Mouse (Mus musculus): Measurements from ENCODE around the gene Bdh1. TPM values are rescaled to one million over a fixed set of nuclear protein-coding genes. Genes with fewer than 3 reads are reported as not detected.

Gene Bdh1
- polyA plus RNA-seq, 2 experiments = 28.5 to 43.9 TPM

GRCm38 (mm10) chr16:31500532-31500931 lies 78.5 kb downstream of the Bdh1 start:
- 34% methylated on average over 3 of the region's 3 CpGs for WGBS
- Histone ChIP-seq H3K4me3 (replicated peaks; ENCODE audit: low read length) (no peak overlapping the region), H3K9me3 (ENCODE audit: control insufficient read depth, low read length) (no peaks in the 10 kb centered on the region), H3K27me3 (ENCODE audit: control insufficient read depth, insufficient read depth, low read length) (no peaks in the 10 kb centered on the region), H3K9ac (ENCODE audit: low read depth, low read length, severe bottlenecking) (no peak overlapping the region), H3K36me3 (ENCODE audit: control insufficient read depth, insufficient read depth, low read length) (no peaks in the 10 kb centered on the region), H3K4me2 (replicated peaks; ENCODE audit: low read depth, low read length, severe bottlenecking) (no peak overlapping the region), H3K4me1 (ENCODE audit: control insufficient read depth, insufficient read depth, low read length) (peaks cover 36% of the 10 kb centered on the region), H3K27ac (replicated peaks; ENCODE audit: low read depth, low read length) (0 out of 2 replicates have a peak overlapping the region, but pooled peaks have one; percentile 9)
- ATAC-seq (ENCODE audit: low FRiP score, low read depth) (no peak; the same call in 1 of the 2 replicates), DNase-seq (ENCODE audit: low spot score) (no peak)
- TF ChIP-seq POLR2A (IDR thresholded peaks at IDR 0.05; ENCODE audit: borderline replicate concordance, extremely low read depth, insufficient read depth, insufficient read length) = no peak

GRCm38 (mm10) chr16:31500969-31501750 lies 79.1 kb downstream of the Bdh1 start:
- H3K4me2 ChIP-seq (replicated peaks; ENCODE audit: low read depth, low read length, severe bottlenecking) = no peak overlapping the region
- H3K36me3 ChIP-seq (ENCODE audit: control insufficient read depth, insufficient read depth, low read length) = no peaks in the 10 kb centered on the region
- H3K9ac ChIP-seq (ENCODE audit: low read depth, low read length, severe bottlenecking) = no peak overlapping the region
- no peaks in the 10 kb centered on the region for H3K9me3 ChIP-seq (ENCODE audit: control insufficient read depth, low read length)
- DNase-seq (ENCODE audit: low spot score) (peak; percentile 71), ATAC-seq (ENCODE audit: low FRiP score, low read depth) (0 out of 2 replicates have a peak, but pooled peaks have one; percentile 31)
- H3K4me1 ChIP-seq (ENCODE audit: control insufficient read depth, insufficient read depth, low read length) = peaks cover 35% of the 10 kb centered on the region
- H3K27me3 ChIP-seq (ENCODE audit: control insufficient read depth, insufficient read depth, low read length) = no peaks in the 10 kb centered on the region
- H3K27ac ChIP-seq (replicated peaks; ENCODE audit: low read depth, low read length) = peak overlapping the region; percentile 78
- 34% methylated on average over 14 of the region's 14 CpGs for WGBS
- TF ChIP-seq POLR2A (IDR thresholded peaks at IDR 0.05; ENCODE audit: borderline replicate concordance, extremely low read depth, insufficient read depth, insufficient read length) = no peak
- H3K4me3 ChIP-seq (replicated peaks; ENCODE audit: low read length) = no peak overlapping the region

DNA sequence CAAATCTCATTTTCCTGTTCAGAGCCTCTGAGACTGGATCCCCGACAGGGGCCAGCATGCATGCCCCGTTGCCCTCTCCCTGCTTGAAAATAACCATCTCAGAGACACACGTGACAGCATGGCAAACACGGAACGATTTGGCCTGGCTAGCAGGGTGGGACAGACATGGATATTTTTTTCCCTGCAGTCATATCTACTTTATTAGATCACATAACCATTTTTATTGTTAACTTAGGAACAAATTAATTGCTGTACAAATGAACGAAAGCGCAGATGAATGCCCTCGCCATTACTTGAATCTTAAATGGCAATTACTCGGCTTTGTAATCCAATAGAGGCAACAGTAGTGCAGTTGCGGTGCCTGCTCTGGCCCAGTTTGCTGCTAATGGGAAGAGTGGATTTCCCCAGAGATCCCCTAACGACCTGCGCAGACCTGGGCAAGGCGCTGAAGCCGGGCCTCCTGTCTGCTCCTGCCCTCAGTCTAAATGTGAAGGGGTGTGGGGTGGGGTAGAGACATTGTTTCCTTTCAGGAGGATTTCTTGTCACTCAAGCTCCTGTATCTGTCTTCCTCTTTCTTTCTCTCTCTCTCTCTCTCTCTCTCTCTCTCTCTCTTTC lies 79.8 kb downstream of the Bdh1 start:
- no peaks in the 10 kb centered on the region for H3K9me3 ChIP-seq (ENCODE audit: control insufficient read depth, low read length)

DNA sequence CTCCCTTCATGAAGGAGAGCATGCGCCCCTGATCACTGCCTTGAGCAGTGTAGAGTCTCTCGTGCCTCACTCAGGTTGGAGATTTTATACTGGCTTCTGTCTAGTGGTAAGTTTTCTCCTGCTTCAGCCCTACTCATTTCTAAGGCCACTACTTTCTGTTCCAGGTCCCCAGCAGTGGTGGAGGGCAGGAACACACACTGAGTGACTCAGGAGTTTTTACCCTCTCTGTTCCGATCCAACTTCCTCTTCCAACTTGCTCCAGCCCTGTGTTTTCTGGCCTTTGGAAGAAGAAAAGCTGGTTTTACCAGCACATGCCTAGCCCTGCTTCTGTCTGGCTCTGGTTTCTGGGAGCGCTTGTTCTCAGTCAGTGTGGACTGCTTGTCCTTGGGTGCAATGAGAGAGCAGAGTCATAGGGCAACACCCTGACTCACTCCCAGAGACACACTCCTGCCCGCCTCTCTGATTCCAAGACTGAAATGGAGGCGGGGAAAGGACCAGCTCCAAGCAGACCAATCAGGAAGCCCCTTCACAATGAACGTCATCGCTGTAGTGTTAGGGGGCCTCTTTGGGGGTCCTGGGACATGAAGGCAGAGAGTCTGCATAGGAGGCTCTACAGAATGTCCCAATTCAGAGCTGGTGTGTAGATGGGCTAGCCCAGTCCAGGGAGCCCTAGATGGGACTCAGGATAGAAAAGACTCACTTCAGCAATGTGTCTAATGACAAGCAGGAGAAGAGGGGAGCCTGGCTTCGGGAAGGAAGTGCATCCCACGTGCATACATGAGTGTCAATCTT lies 84.8 kb downstream of the Bdh1 start:
- 46% methylated on average over 10 of the region's 10 CpGs for WGBS
- no peaks in the 10 kb centered on the region for H3K27me3 ChIP-seq (ENCODE audit: control insufficient read depth, insufficient read depth, low read length)
- TF ChIP-seq POLR2A (IDR thresholded peaks at IDR 0.05; ENCODE audit: borderline replicate concordance, extremely low read depth, insufficient read depth, insufficient read length) = no peak
- no peak overlapping the region for H3K9ac ChIP-seq (ENCODE audit: low read depth, low read length, severe bottlenecking)
- ATAC-seq (ENCODE audit: low FRiP score, low read depth) (no peak), DNase-seq (ENCODE audit: low spot score) (no peak)
- H3K9me3 ChIP-seq (ENCODE audit: control insufficient read depth, low read length) = no peaks in the 10 kb centered on the region
- no peak overlapping the region for H3K4me2 ChIP-seq (replicated peaks; ENCODE audit: low read depth, low read length, severe bottlenecking)
- H3K4me3 ChIP-seq (replicated peaks; ENCODE audit: low read length) = no peak overlapping the region
- peaks cover 40% of the 10 kb centered on the region for H3K4me1 ChIP-seq (ENCODE audit: control insufficient read depth, insufficient read depth, low read length)
- no peak overlapping the region for H3K27ac ChIP-seq (replicated peaks; ENCODE audit: low read depth, low read length)
- no peaks in the 10 kb centered on the region for H3K36me3 ChIP-seq (ENCODE audit: control insufficient read depth, insufficient read depth, low read length)

More for the DNA sequence above, 79.8 kb downstream of the Bdh1 start:
- Histone ChIP-seq H3K36me3 (ENCODE audit: control insufficient read depth, insufficient read depth, low read length) (no peaks in the 10 kb centered on the region), H3K4me1 (ENCODE audit: control insufficient read depth, insufficient read depth, low read length) (peaks cover 35% of the 10 kb centered on the region), H3K27me3 (ENCODE audit: control insufficient read depth, insufficient read depth, low read length) (no peaks in the 10 kb centered on the region), H3K9ac (ENCODE audit: low read depth, low read length, severe bottlenecking) (no peak overlapping the region), H3K4me2 (replicated peaks; ENCODE audit: low read depth, low read length, severe bottlenecking) (no peak overlapping the region), H3K27ac (replicated peaks; ENCODE audit: low read depth, low read length) (peak overlapping the region; percentile 78), H3K4me3 (replicated peaks; ENCODE audit: low read length) (no peak overlapping the region)
- ATAC-seq (ENCODE audit: low FRiP score, low read depth) (0 out of 2 replicates have a peak, but pooled peaks have one; percentile 12), DNase-seq (ENCODE audit: low spot score) (no peak)
- TF ChIP-seq POLR2A (IDR thresholded peaks at IDR 0.05; ENCODE audit: borderline replicate concordance, extremely low read depth, insufficient read depth, insufficient read length) = no peak
- WGBS = 18% methylated on average over 14 of the region's 14 CpGs

DNA sequence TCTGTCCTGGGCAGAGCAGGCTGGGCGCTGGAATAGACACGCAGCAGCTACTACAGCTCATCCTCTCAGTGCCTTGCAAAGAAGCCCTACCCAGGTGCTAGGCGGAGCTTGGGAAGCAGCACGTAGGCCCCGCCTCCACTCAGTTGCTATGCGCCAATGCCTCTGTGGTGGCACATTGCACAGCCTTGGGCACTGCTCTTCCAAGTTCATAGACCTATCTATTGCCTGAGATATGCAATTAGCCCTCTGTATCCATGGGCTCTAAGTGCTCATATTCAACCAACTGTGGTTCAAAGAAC lies 85.3 kb downstream of the Bdh1 start:
- Histone ChIP-seq H3K27ac (replicated peaks; ENCODE audit: low read depth, low read length) (no peak overlapping the region), H3K36me3 (ENCODE audit: control insufficient read depth, insufficient read depth, low read length) (no peaks in the 10 kb centered on the region), H3K9me3 (ENCODE audit: control insufficient read depth, low read length) (no peaks in the 10 kb centered on the region), H3K9ac (ENCODE audit: low read depth, low read length, severe bottlenecking) (no peak overlapping the region), H3K4me2 (replicated peaks; ENCODE audit: low read depth, low read length, severe bottlenecking) (no peak overlapping the region), H3K4me1 (ENCODE audit: control insufficient read depth, insufficient read depth, low read length) (peaks cover 35% of the 10 kb centered on the region), H3K27me3 (ENCODE audit: control insufficient read depth, insufficient read depth, low read length) (no peaks in the 10 kb centered on the region), H3K4me3 (replicated peaks; ENCODE audit: low read length) (no peak overlapping the region)
- no peak for TF ChIP-seq POLR2A (IDR thresholded peaks at IDR 0.05; ENCODE audit: borderline replicate concordance, extremely low read depth, insufficient read depth, insufficient read length)
- DNase-seq (ENCODE audit: low spot score) = no peak
- 57% methylated on average over 6 of the region's 6 CpGs for WGBS
- no peak for ATAC-seq (ENCODE audit: low FRiP score, low read depth)
